Comparison of ENCODE assay signal across 9 mouse cellular contexts in the genomic region with DNA sequence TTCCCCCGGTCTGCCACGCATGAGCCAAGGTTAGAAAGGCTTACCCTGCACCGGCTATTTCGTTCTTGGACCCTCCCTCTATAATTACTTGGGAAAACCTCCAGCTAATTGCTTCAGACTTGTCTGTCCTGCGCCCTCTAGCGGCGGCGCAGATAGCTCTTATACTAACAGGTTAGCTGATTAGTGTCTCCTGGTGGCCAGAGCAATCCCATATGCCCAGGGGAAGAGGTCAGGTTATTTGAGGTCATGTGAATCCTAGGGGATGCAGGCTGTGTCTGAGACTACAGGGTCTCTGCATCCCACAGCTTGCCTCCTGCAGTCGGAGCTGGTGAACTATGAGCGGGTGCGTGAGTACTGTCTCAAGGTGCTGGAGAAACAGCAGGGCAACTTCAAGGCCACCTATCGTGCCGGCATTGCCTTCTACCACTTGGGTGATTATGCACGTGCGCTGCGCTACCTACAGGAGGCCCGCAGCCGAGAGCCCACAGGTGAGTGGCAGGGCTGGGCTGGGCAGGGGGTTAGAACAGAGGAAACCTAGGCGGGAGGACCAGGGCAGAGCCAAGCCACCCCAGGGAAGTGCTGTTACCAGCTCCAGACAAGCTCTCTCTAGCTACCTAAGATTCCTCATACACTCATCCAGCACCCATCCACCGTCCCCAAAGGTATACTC. TPM values are rescaled to one million over a fixed set of nuclear protein-coding genes. Genes with fewer than 3 reads are reported as not detected.
DNase-seq lines count a peak whose midpoint lies in the region; ATAC-seq and TF ChIP-seq lines count a peak whose summit lies in the region.
"Had no signal": no experiment of that assay in that cellular context is flagged by ENCODE, and none has a peak within 500 bp of the region (broad histone marks: within the 10 kb centered on the region; RNA-seq: fewer than 3 reads in every experiment).

No protein-coding gene starts in this region.

- peaks cover 30% of the 10 kb centered on the region for H3K27me3 ChIP-seq in kidney, postnatal 0 days (ENCODE audit: insufficient read depth, low read length)
- peaks cover 62% of the 10 kb centered on the region for H3K27me3 ChIP-seq in liver, embryonic 14.5 days (ENCODE audit: control insufficient read depth, insufficient read depth, low read length)

- no peak overlapping the region for H3K9ac ChIP-seq in kidney, postnatal 0 days (ENCODE audit: low read depth, low read length)
- H3K9ac ChIP-seq in liver, embryonic 14.5 days (replicated peaks) = no peak overlapping the region
- H3K9ac ChIP-seq: embryonic facial prominence, embryonic 12.5 days had no signal

- no peak for TF ChIP-seq EP300 in liver, embryonic 14.5 days (IDR thresholded peaks at IDR 0.05; ENCODE audit: low read depth)

- 0 out of 2 replicates have a peak, but pooled peaks cover 5% of the 10 kb centered on the region for H3K36me3 ChIP-seq in kidney, postnatal 0 days (ENCODE audit: insufficient read depth, low read length)
- H3K36me3 ChIP-seq in liver, embryonic 14.5 days (replicated peaks; ENCODE audit: control insufficient read depth, insufficient read depth, low read depth) = no peaks in the 10 kb centered on the region

- DNase-seq in spleen, adult 12 weeks (ENCODE audit: low spot score) = peak; percentile 23
- no peak for DNase-seq in spleen, postnatal 4 days (ENCODE audit: low spot score in 2 of 2)
- peak; percentile 71 to 84 for DNase-seq in cerebellum, postnatal 25 days
- DNase-seq in kidney, postnatal 0 days (ENCODE audit: low spot score) = no peak
- peak in 2 of 3 experiments; percentile 33 to 36 for DNase-seq in liver, embryonic 14.5 days (ENCODE audit: low read depth in 3 of 3, low spot score in 3 of 3)
- DNase-seq in right cerebral cortex, adult 2 months (ENCODE audit: low spot score in 2 of 2) = peak; percentile 77 to 83

- H3K4me1 ChIP-seq in kidney, postnatal 0 days (replicated peaks; ENCODE audit: insufficient read depth, low read length) = no peaks in the 10 kb centered on the region; the same call in 1 of the 2 replicates
- H3K4me1 ChIP-seq in liver, embryonic 14.5 days (replicated peaks; ENCODE audit: control insufficient read depth in 2 of 2, insufficient read depth in 2 of 2, low read length in 1 of 2) = peaks cover 0 to 9% of the 10 kb centered on the region in 2 experiments; a peak in 3 of 4 replicates

- no peak for ATAC-seq in kidney, postnatal 0 days (replicated peaks; ENCODE audit: low FRiP score, low read depth)
- ATAC-seq in liver, embryonic 14.5 days (ENCODE audit: insufficient read depth) = no peak
- ATAC-seq in activated CD4-positive, CD25-positive, alpha-beta regulatory T cell, adult 4 months = no peak

- no peaks in the 10 kb centered on the region for H3K9me3 ChIP-seq in kidney, postnatal 0 days (replicated peaks; ENCODE audit: low read length)
- H3K9me3 ChIP-seq in liver, embryonic 14.5 days (ENCODE audit: control insufficient read depth, low read length) = no peaks in the 10 kb centered on the region
- H3K9me3 ChIP-seq: embryonic facial prominence, embryonic 12.5 days had no signal

- TF ChIP-seq CTCF in kidney, postnatal 0 days (IDR thresholded peaks at IDR 0.05; ENCODE audit: low read depth) = peak; percentile 44
- TF ChIP-seq CTCF in liver, embryonic 14.5 days (IDR thresholded peaks at IDR 0.05; ENCODE audit: low read depth) = peak; percentile 82

- H3K4me2 ChIP-seq in kidney, postnatal 0 days (ENCODE audit: low read length) = no peak overlapping the region
- no peak overlapping the region for H3K4me2 ChIP-seq in liver, embryonic 14.5 days (ENCODE audit: low read depth)

- H3K27ac ChIP-seq in kidney, postnatal 0 days = no peak overlapping the region
- no peak overlapping the region for H3K27ac ChIP-seq in liver, embryonic 14.5 days
- H3K27ac ChIP-seq: embryonic facial prominence, embryonic 12.5 days had no signal

- 72% methylated on average over 20 of the region's 20 CpGs for WGBS in kidney, postnatal 0 days
- 49% methylated on average over 20 of the region's 20 CpGs for WGBS in liver, embryonic 14.5 days (ENCODE audit: insufficient replicate concordance)

- no peak overlapping the region for H3K4me3 ChIP-seq in kidney, postnatal 0 days (replicated peaks; ENCODE audit: low read depth, low read length)
- no peak overlapping the region for H3K4me3 ChIP-seq in liver, embryonic 14.5 days (ENCODE audit: insufficient read depth in 1 of 2, low read depth in 2 of 2, low read length in 2 of 2)

RNA-seq across cellular contexts. Expression of gene Ttc9b, which starts 1.0 kb away (rescaled TPM):
- not detected in 2 replicates for polyA plus RNA-seq in kidney, postnatal 0 days (2015; fragmentation: Nextera tagmentation; extraction: Ambion mirVana)
- polyA plus RNA-seq in liver, embryonic 14.5 days (2012; rRNA removed) = 0.05 TPM in 1 of 2 replicates, not detected in the other
- polyA plus RNA-seq in liver, embryonic 14.5 days (2014; fragmentation: Nextera tagmentation; extraction: Ambion mirVana) = not detected in 2 replicates
- polyA plus RNA-seq in activated CD4-positive, CD25-positive, alpha-beta regulatory T cell, adult 4 months (2017; shearing (Covaris generic)) = not detected
- polyA plus RNA-seq: liver, embryonic 16.5 days had no signal

RNA-seq across cellular contexts. Expression of gene Map3k10, which starts 19.7 kb away (rescaled TPM):
- 5.0 and 6.8 TPM in 2 replicates for polyA plus RNA-seq in kidney, postnatal 0 days (2015; fragmentation: Nextera tagmentation; extraction: Ambion mirVana)
- 3.4 and 3.5 TPM in 2 replicates for polyA plus RNA-seq in liver, embryonic 14.5 days (2012; rRNA removed)
- 1.00 and 1.0 TPM in 2 replicates for polyA plus RNA-seq in liver, embryonic 14.5 days (2014; fragmentation: Nextera tagmentation; extraction: Ambion mirVana)
- polyA plus RNA-seq in activated CD4-positive, CD25-positive, alpha-beta regulatory T cell, adult 4 months (2017; shearing (Covaris generic)) = 1 to 10 TPM in 1 of 2 experiments, under 1 TPM in 1; 0.61 to 1.2 TPM

RNA-seq across cellular contexts. Expression of gene Zfp607b, which starts 34.4 kb away (rescaled TPM):
- 2.9 and 3.2 TPM in 2 replicates for polyA plus RNA-seq in kidney, postnatal 0 days (2015; fragmentation: Nextera tagmentation; extraction: Ambion mirVana)
- 0.11 and 0.19 TPM in 2 replicates for polyA plus RNA-seq in liver, embryonic 14.5 days (2012; rRNA removed)
- 0.23 and 0.25 TPM in 2 replicates for polyA plus RNA-seq in liver, embryonic 14.5 days (2014; fragmentation: Nextera tagmentation; extraction: Ambion mirVana)
- 1 to 10 TPM; 2.1 TPM for polyA plus RNA-seq in activated CD4-positive, CD25-positive, alpha-beta regulatory T cell, adult 4 months (2017; shearing (Covaris generic))

Comparison
In these comparisons a context has a peak if more than half of its experiments do, and no peak if none do; other contexts are left out.
1. DNase-seq: peak in spleen, adult 12 weeks (single experiment), cerebellum, postnatal 25 days (2 of 2), liver, embryonic 14.5 days (2 of 3) and right cerebral cortex, adult 2 months (2 of 2); none in spleen, postnatal 4 days (0 of 2) and kidney, postnatal 0 days (single experiment).